ENCODE assay signal across 23 mouse cellular contexts in genomic region chr7:129514619-129515018, GRCm38 (mm10).
DNase-seq lines count a peak whose midpoint lies in the region; ATAC-seq and TF ChIP-seq lines count a peak whose summit lies in the region.
"Had no signal": no experiment of that assay in that cellular context is flagged by ENCODE, and none has a peak within 500 bp of the region (broad histone marks: within the 10 kb centered on the region; RNA-seq: fewer than 3 reads in every experiment).

No protein-coding gene starts in this region.

- H3K36me3 ChIP-seq in heart, embryonic 16.5 days (ENCODE audit: control insufficient read depth, insufficient read depth): no peaks in the 10 kb centered on the region
- no peaks in the 10 kb centered on the region for H3K36me3 ChIP-seq in heart, adult 2 months (ENCODE audit: control insufficient read depth, insufficient read depth, low read length)
- H3K36me3 ChIP-seq: embryonic facial prominence, embryonic 15.5 days; limb, embryonic 13.5 days; liver, embryonic 13.5 days; midbrain, embryonic 12.5 days; neural tube, embryonic 12.5 days had no signal

- TF ChIP-seq EP300 in heart, adult 2 months (IDR thresholded peaks at IDR 0.05; ENCODE audit: insufficient read depth, low read depth, low read length): no peak

- intact Hi-C loops in heart, adult 2 months (cut with DNase I): no loop called here

- no peaks in the 10 kb centered on the region for H3K79me2 ChIP-seq in heart, adult 2 months (replicated peaks; ENCODE audit: control insufficient read depth, insufficient read depth, low read length)

- no peak overlapping the region for H3K4me3 ChIP-seq in heart, embryonic 16.5 days (ENCODE audit: low read length)
- H3K4me3 ChIP-seq in heart, adult 2 months: no peak overlapping the region
- H3K4me3 ChIP-seq: embryonic facial prominence, embryonic 15.5 days; layer of hippocampus, adult 2 months; limb, embryonic 13.5 days; liver, embryonic 13.5 days; midbrain, embryonic 12.5 days; neural tube, embryonic 12.5 days had no signal

- no peaks in the 10 kb centered on the region for H3K9me3 ChIP-seq in heart, embryonic 16.5 days (replicated peaks; ENCODE audit: control insufficient read depth, low read length)
- H3K9me3 ChIP-seq: embryonic facial prominence, embryonic 15.5 days; limb, embryonic 13.5 days; liver, embryonic 13.5 days had no signal

- H3K27me3 ChIP-seq in heart, embryonic 16.5 days (ENCODE audit: control insufficient read depth, insufficient read depth, low read length): no peaks in the 10 kb centered on the region
- H3K27me3 ChIP-seq in heart, adult 2 months (ENCODE audit: control insufficient read depth, insufficient read depth, low read length): no peaks in the 10 kb centered on the region
- H3K27me3 ChIP-seq: embryonic facial prominence, embryonic 15.5 days; limb, embryonic 13.5 days; liver, embryonic 13.5 days; midbrain, embryonic 12.5 days; neural tube, embryonic 12.5 days had no signal

- H3K27ac ChIP-seq in heart, embryonic 16.5 days (ENCODE audit: low read length): no peak overlapping the region
- no peak overlapping the region for H3K27ac ChIP-seq in heart, adult 2 months
- H3K27ac ChIP-seq: embryonic facial prominence, embryonic 15.5 days; layer of hippocampus, adult 2 months; limb, embryonic 13.5 days; liver, embryonic 13.5 days; midbrain, embryonic 12.5 days; neural tube, embryonic 12.5 days had no signal

- no peak for TF ChIP-seq POLR2A in heart, adult 2 months (IDR thresholded peaks at IDR 0.05; ENCODE audit: insufficient read depth, low read depth, low read length)

- H3K4me1 ChIP-seq in heart, embryonic 16.5 days (ENCODE audit: control insufficient read depth, insufficient read depth, low read length): no peaks in the 10 kb centered on the region; the same call in 1 of the 2 replicates
- no peaks in the 10 kb centered on the region for H3K4me1 ChIP-seq in heart, adult 2 months (ENCODE audit: control insufficient read depth, insufficient read depth, low read length)
- H3K4me1 ChIP-seq: embryonic facial prominence, embryonic 15.5 days; limb, embryonic 13.5 days; liver, embryonic 13.5 days; midbrain, embryonic 12.5 days; neural tube, embryonic 12.5 days had no signal

- TF ChIP-seq CTCF in heart, adult 2 months (IDR thresholded peaks at IDR 0.05): no peak

- H3K9ac ChIP-seq in heart, embryonic 16.5 days (ENCODE audit: low read length): no peak overlapping the region
- no peak overlapping the region for H3K9ac ChIP-seq in heart, adult 2 months (ENCODE audit: low read depth, low read length)
- H3K9ac ChIP-seq: embryonic facial prominence, embryonic 15.5 days; limb, embryonic 13.5 days; liver, embryonic 13.5 days; midbrain, embryonic 12.5 days; neural tube, embryonic 12.5 days had no signal

- peak; percentile 77 for ATAC-seq in heart, embryonic 16.5 days (replicated peaks; ENCODE audit: extremely low read depth, insufficient read depth, low FRiP score)
- ATAC-seq: CD4-positive, CD25-positive, alpha-beta regulatory T cell, adult 4 months; forebrain, embryonic 16.5 days; Patski had no signal

- 21% methylated on average over 7 of the region's 7 CpGs for WGBS in heart, embryonic 16.5 days
- 22% methylated on average over 7 of the region's 7 CpGs for WGBS in heart, adult 2 months

- peak; percentile 34 for DNase-seq in embryo, embryonic 10 days (ENCODE audit: low spot score)
- DNase-seq in embryo, embryonic 11 days: no peak
- DNase-seq in heart, adult 2 months: no peak
- DNase-seq in kidney, postnatal 4 days: peak; percentile 14 to 17
- DNase-seq in kidney, postnatal 25 days: no peak
- peak; percentile 19 for DNase-seq in retina, postnatal 1 day
- no peak for DNase-seq in retina, embryonic 14.5 days (ENCODE audit: low spot score)
- DNase-seq: adrenal gland, postnatal 10 days; cerebellum, adult 9-11 months; gastrocnemius, postnatal 25 days; kidney, adult 2 months; layer of hippocampus, postnatal 36 days; liver, embryonic 13.5 days; thymus, postnatal 25 days had no signal

- no peak overlapping the region for H3K4me2 ChIP-seq in heart, embryonic 16.5 days (ENCODE audit: low read depth, low read length)
- H3K4me2 ChIP-seq: embryonic facial prominence, embryonic 15.5 days; limb, embryonic 13.5 days; liver, embryonic 13.5 days; midbrain, embryonic 12.5 days; neural tube, embryonic 12.5 days had no signal

Comparison
In these comparisons a context has a peak if more than half of its experiments do, and no peak if none do; other contexts are left out.
1. DNase-seq: peak in embryo, embryonic 10 days (single experiment), kidney, postnatal 4 days (2 of 2) and retina, postnatal 1 day (single experiment); none in embryo, embryonic 11 days (single experiment), heart, adult 2 months (0 of 2), kidney, postnatal 25 days (0 of 2) and retina, embryonic 14.5 days (single experiment).